Mouse (Mus musculus) midbrain, postnatal 0 days (tissue): Measurements from ENCODE around the gene Aig1. TPM values are rescaled to one million over a fixed set of nuclear protein-coding genes. Genes with fewer than 3 reads are reported as not detected.

Source experiments
- ATAC-seq: fragments of 200-750 bp; cut with Nextera tagmentation; 2 replicates; pipeline ENCODE4 v1.8.0; 2017; ENCODE audit warnings: moderate number of reproducible peaks, mild to moderate bottlenecking, moderate TSS enrichment, moderate library complexity; ENCODE audit not compliant: low FRiP score
- DNase-seq: peaks from one replicate; pipeline ENCODE4 v3.0.0-alpha.2; 2015; ENCODE audit warnings: low spot score
- H3K27ac ChIP-seq: fragments of 300-500 bp; sonication (generic); 2 replicates; pipeline ENCODE4 v1.5.1; 2014; ENCODE audit warnings: low read depth, mild to moderate bottlenecking, low read length, mixed read lengths
- H3K27me3 ChIP-seq: fragments of 300-500 bp; sonication (generic); 2 replicates; pipeline ENCODE4 v1.6.1; 2014; ENCODE audit warnings: low read length, control low read depth, mixed read lengths; ENCODE audit not compliant: insufficient read depth
- H3K36me3 ChIP-seq: fragments of 300-500 bp; sonication (generic); 2 replicates; pipeline ENCODE4 v1.6.1; 2014; ENCODE audit warnings: low read length, control low read depth, mixed read lengths; ENCODE audit not compliant: insufficient read depth
- H3K4me1 ChIP-seq: fragments of 300-500 bp; sonication (generic); 2 replicates; pipeline ENCODE4 v1.6.1; 2014; ENCODE audit warnings: mild to moderate bottlenecking, control low read depth, antibody characterized with exemption, low read length, mixed read lengths; ENCODE audit not compliant: insufficient read depth
- H3K4me2 ChIP-seq: fragments of 300-500 bp; sonication (generic); 2 replicates; pipeline ENCODE4 v1.6.1; 2014; ENCODE audit warnings: low read depth, mild to moderate bottlenecking, low read length, mixed read lengths; ENCODE audit not compliant: poor library complexity, severe bottlenecking
- H3K4me3 ChIP-seq: fragments of 300-500 bp; sonication (generic); 2 replicates; pipeline ENCODE4 v1.5.1; 2014; ENCODE audit warnings: low read depth, mild to moderate bottlenecking, low read length, moderate library complexity
- H3K9ac ChIP-seq: fragments of 300-500 bp; sonication (generic); replicated peaks from 2 replicates; pipeline ENCODE4 v1.6.1; 2014; ENCODE audit warnings: mild to moderate bottlenecking, low read length, moderate library complexity, mixed read lengths; ENCODE audit not compliant: poor library complexity, severe bottlenecking
- H3K9me3 ChIP-seq: fragments of 300-500 bp; sonication (generic); 2 replicates; pipeline ENCODE4 v1.6.1; 2016; ENCODE audit warnings: low read length, control low read depth
- CTCF ChIP-seq: IDR thresholded peaks from 2 replicates; pipeline ENCODE4 v1.5.1; 2016; ENCODE audit warnings: antibody characterized with exemption, mild to moderate bottlenecking
- WGBS: fragments of 180-500 bp; shearing (Covaris S2); extraction: QIAGEN DNeasy Blood & Tissue Kit; methylation state at CpG from one replicate; pipeline ENCODE4 v1.1.7; 2014; 5-methylcytosine and 5-hydroxymethylcytosine counted together
- polyA plus RNA-seq: library from polyadenylated mRNA; unstranded; fragments of >200 nt; fragmentation: Nextera tagmentation; extraction: Ambion mirVana; gene quantifications from 2 replicates; pipeline ENCODE4 v1.2.1, GENCODE M21; 2015
- total RNA-seq: library from RNA; depleted of rRNA; stranded (reverse); fragments of >200 nt; gene quantifications from 2 replicates; pipeline ENCODE4 v1.2.3, GENCODE M21; 2014

Gene Aig1
- total and polyA plus RNA-seq, 2 experiments from 2014 or later = 101 to 103 TPM

DNA sequence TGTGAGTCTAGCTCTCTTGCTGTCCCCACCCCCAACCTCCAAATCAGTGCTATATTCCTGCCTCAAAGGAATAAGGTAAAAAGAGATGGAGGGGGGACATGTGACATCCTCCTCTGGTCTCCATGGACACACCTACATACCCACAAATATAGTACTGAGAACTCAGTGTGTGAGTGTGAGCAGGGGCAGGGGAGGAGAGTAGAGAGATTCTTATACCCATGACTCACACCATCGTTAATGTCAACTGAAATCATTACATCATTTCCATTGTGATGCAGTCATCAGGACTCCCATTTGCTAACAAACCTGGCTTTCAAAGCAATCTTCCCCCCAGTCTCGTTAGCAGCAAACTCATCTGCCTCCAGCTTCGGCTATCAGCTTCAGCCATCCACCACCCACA lies 92.8 kb downstream of the Aig1 start:
- no peak overlapping the region for H3K4me2 ChIP-seq
- WGBS = 91% methylated on average over 3 of the region's 3 CpGs
- no peak overlapping the region for H3K4me3 ChIP-seq
- H3K4me1 ChIP-seq = no peaks in the 10 kb centered on the region
- H3K9ac ChIP-seq = no peak overlapping the region
- H3K36me3 ChIP-seq = 0 out of 2 replicates have a peak, but pooled peaks cover 5% of the 10 kb centered on the region
- DNase-seq = no peak
- H3K27ac ChIP-seq = no peak overlapping the region
- no peaks in the 10 kb centered on the region for H3K9me3 ChIP-seq
- ATAC-seq = no peak
- no peak for TF ChIP-seq CTCF
- no peaks in the 10 kb centered on the region for H3K27me3 ChIP-seq

- no peak for ATAC-seq
- 97% methylated on average over 2 of the region's 2 CpGs for WGBS
These were observed 93.4 kb downstream of the Aig1 start for GRCm38 (mm10) chr10:13775411-13775810.

DNA sequence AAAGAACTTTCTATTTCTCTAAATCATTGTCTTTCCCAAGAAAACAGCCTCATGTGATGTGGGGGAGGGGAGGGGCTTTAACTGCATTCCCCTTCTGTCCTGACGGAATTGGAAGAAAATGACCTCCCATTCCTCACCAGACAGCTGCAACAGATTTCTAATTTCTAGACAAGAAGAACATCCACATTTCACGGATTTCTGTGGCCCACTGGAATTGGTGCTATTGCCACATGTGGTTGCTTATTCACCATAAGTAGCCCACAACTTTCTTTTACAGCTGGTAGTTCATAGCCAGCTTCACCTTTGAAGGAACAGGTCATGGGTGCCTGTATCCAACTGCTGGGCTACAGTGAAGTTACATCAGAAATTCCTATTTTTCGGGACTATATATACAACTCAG lies 93.9 kb downstream of the Aig1 start:
- H3K36me3 ChIP-seq = 0 out of 2 replicates have a peak, but pooled peaks cover 5% of the 10 kb centered on the region
- H3K27ac ChIP-seq = no peak overlapping the region
- no peak for DNase-seq
- H3K9ac ChIP-seq = no peak overlapping the region
- no peaks in the 10 kb centered on the region for H3K27me3 ChIP-seq
- H3K4me2 ChIP-seq = no peak overlapping the region
- no peaks in the 10 kb centered on the region for H3K9me3 ChIP-seq
- no peak overlapping the region for H3K4me3 ChIP-seq
- ATAC-seq = no peak
- 94% methylated on average over 3 of the region's 3 CpGs for WGBS
- no peak for TF ChIP-seq CTCF
- no peaks in the 10 kb centered on the region for H3K4me1 ChIP-seq

More at GRCm38 (mm10) chr10:13775411-13775810, 93.4 kb downstream of the Aig1 start:
- H3K4me3 ChIP-seq = no peak overlapping the region
- no peaks in the 10 kb centered on the region for H3K27me3 ChIP-seq
- H3K27ac ChIP-seq = no peak overlapping the region
- DNase-seq = no peak
- H3K9ac ChIP-seq = no peak overlapping the region
- H3K4me2 ChIP-seq = no peak overlapping the region
- no peaks in the 10 kb centered on the region for H3K9me3 ChIP-seq
- TF ChIP-seq CTCF = no peak
- 0 out of 2 replicates have a peak, but pooled peaks cover 5% of the 10 kb centered on the region for H3K36me3 ChIP-seq
- H3K4me1 ChIP-seq = no peaks in the 10 kb centered on the region

DNA sequence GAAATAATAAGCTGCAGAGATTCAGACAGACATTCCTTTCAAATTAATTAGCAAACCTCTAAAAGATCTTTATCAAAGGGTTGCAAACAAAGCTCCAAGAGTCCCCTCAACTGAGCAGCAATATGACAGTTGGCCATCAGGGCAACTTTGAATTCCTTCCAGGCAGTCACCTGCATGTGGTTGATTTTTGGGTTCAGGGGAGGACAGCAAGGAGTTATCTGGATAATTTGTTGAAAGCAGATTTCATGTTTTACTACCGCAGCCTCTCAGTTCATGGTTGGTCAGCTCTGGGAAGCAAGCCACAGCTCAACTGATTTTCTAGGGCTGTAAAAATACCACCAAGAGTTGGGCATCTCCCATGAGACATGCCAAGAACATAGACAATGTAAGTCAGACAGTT lies 98.1 kb downstream of the Aig1 start:
- no peak overlapping the region for H3K4me3 ChIP-seq
- DNase-seq (no peak), ATAC-seq (no peak)
- no peaks in the 10 kb centered on the region for H3K9me3 ChIP-seq
- no peak overlapping the region for H3K9ac ChIP-seq
- H3K27ac ChIP-seq = no peak overlapping the region
- 0 out of 2 replicates have a peak, but pooled peaks cover 5% of the 10 kb centered on the region for H3K36me3 ChIP-seq
- H3K4me1 ChIP-seq = no peaks in the 10 kb centered on the region
- H3K27me3 ChIP-seq = no peaks in the 10 kb centered on the region
- no peak for TF ChIP-seq CTCF
- WGBS = 100% methylated on average over 1 of the region's 1 CpGs
- no peak overlapping the region for H3K4me2 ChIP-seq

GRCm38 (mm10) chr10:13769789-13770188 lies 99.0 kb downstream of the Aig1 start:
- no peak for DNase-seq
- no peaks in the 10 kb centered on the region for H3K27me3 ChIP-seq
- H3K9me3 ChIP-seq = no peaks in the 10 kb centered on the region
- 85% methylated on average over 2 of the region's 2 CpGs for WGBS
- no peak overlapping the region for H3K9ac ChIP-seq
- no peaks in the 10 kb centered on the region for H3K36me3 ChIP-seq
- H3K4me3 ChIP-seq = no peak overlapping the region
- no peak for ATAC-seq
- no peak for TF ChIP-seq CTCF
- no peak overlapping the region for H3K27ac ChIP-seq
- H3K4me2 ChIP-seq = no peak overlapping the region
- H3K4me1 ChIP-seq = no peaks in the 10 kb centered on the region

DNA sequence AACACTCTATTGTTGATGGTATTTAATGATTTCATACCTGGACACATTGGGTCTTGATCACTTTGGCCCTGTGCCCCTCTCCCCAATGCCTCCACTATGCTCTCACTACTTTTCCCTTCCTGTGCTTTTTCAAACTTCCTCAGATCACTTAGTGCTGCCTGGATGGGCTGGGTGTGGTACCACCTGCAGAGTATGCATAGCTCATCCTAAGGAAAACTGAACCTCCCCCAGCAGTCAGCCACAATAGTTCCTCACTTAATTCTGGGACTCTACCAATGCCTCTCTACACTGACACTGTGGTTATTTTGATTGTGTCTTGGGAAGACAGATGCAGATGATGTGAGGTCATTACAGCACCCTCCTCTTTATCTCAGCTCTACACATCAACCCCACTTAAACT lies 99.9 kb downstream of the Aig1 start:
- DNase-seq = no peak
- no peak for TF ChIP-seq CTCF
- Histone ChIP-seq H3K9me3 (no peaks in the 10 kb centered on the region), H3K36me3 (no peaks in the 10 kb centered on the region), H3K27me3 (no peaks in the 10 kb centered on the region), H3K27ac (no peak overlapping the region), H3K4me2 (no peak overlapping the region), H3K9ac (no peak overlapping the region), H3K4me3 (no peak overlapping the region), H3K4me1 (no peaks in the 10 kb centered on the region)
- ATAC-seq = no peak
